Mouse (Mus musculus): Measurements from ENCODE around the gene Hspa13. TPM values are rescaled to one million over a fixed set of nuclear protein-coding genes. Genes with fewer than 3 reads are reported as not detected.

The Hspa13 gene
- polyA plus RNA-seq (2014; fragmentation: Nextera tagmentation; extraction: Ambion mirVana): 40.4 and 44.6 TPM in 2 replicates

- no peaks in the 10 kb centered on the region for H3K27me3 ChIP-seq (ENCODE audit: control insufficient read depth, insufficient read depth, low read length)
- ATAC-seq (ENCODE audit: low FRiP score): peak; percentile 98
- peak within 1 kb of the TSS; percentile 51 for H3K27ac ChIP-seq (ENCODE audit: low read depth, low read length)
- no peaks in the 10 kb centered on the region for H3K4me1 ChIP-seq (replicated peaks; ENCODE audit: control insufficient read depth, insufficient read depth, low read length)
- peak within 1 kb of the TSS; percentile 48 for H3K4me2 ChIP-seq (replicated peaks; ENCODE audit: low read depth, low read length)
- no peaks in the 10 kb centered on the region for H3K9me3 ChIP-seq (ENCODE audit: control insufficient read depth, low read length)
- WGBS: under 1% methylated on average over 51 of the region's 51 CpGs
- H3K36me3 ChIP-seq (ENCODE audit: control insufficient read depth, insufficient read depth, low read length): no peaks in the 10 kb centered on the region
- peak; percentile 97 for DNase-seq (ENCODE audit: low spot score)
- peak within 1 kb of the TSS; percentile 71 for H3K9ac ChIP-seq (ENCODE audit: low read depth, low read length)
- H3K4me3 ChIP-seq (ENCODE audit: low read depth, low read length): peak within 1 kb of the TSS; percentile 49
Measured at GRCm38 (mm10) chr16:75766388-75767249, at the start of gene Hspa13. TSS of gene Hspa13 (minus strand) at chr16:75767104.

- Histone ChIP-seq H3K4me3 (ENCODE audit: low read depth, low read length) (no peak overlapping the region), H3K4me2 (replicated peaks; ENCODE audit: low read depth, low read length) (no peak overlapping the region), H3K36me3 (ENCODE audit: control insufficient read depth, insufficient read depth, low read length) (no peaks in the 10 kb centered on the region), H3K27me3 (ENCODE audit: control insufficient read depth, insufficient read depth, low read length) (no peaks in the 10 kb centered on the region), H3K9ac (ENCODE audit: low read depth, low read length) (no peak overlapping the region), H3K9me3 (ENCODE audit: control insufficient read depth, low read length) (no peaks in the 10 kb centered on the region), H3K4me1 (replicated peaks; ENCODE audit: control insufficient read depth, insufficient read depth, low read length) (no peaks in the 10 kb centered on the region), H3K27ac (ENCODE audit: low read depth, low read length) (no peak overlapping the region)
- no peak for ATAC-seq (ENCODE audit: low FRiP score)
- 51% methylated on average over 1 of the region's 1 CpGs for WGBS
- DNase-seq (ENCODE audit: low spot score): peak; percentile 23
Measured at GRCm38 (mm10) chr16:75779271-75779670, 12.4 kb upstream of the Hspa13 start.

- H3K36me3 ChIP-seq (ENCODE audit: control insufficient read depth, insufficient read depth, low read length): no peaks in the 10 kb centered on the region
- no peak for ATAC-seq (ENCODE audit: low FRiP score)
- WGBS: 89% methylated on average over 10 of the region's 10 CpGs
Measured at GRCm38 (mm10) chr16:75773222-75773621, 6.3 kb upstream of the Hspa13 start.

GRCm38 (mm10) chr16:75767250-75768002 lies 522 bp upstream of the Hspa13 start:
- ATAC-seq (ENCODE audit: low FRiP score) (peak; percentile 73), DNase-seq (ENCODE audit: low spot score) (no peak)
- no peaks in the 10 kb centered on the region for H3K4me1 ChIP-seq (replicated peaks; ENCODE audit: control insufficient read depth, insufficient read depth, low read length)
- no peaks in the 10 kb centered on the region for H3K27me3 ChIP-seq (ENCODE audit: control insufficient read depth, insufficient read depth, low read length)
- H3K36me3 ChIP-seq (ENCODE audit: control insufficient read depth, insufficient read depth, low read length): no peaks in the 10 kb centered on the region
- H3K4me2 ChIP-seq (replicated peaks; ENCODE audit: low read depth, low read length): peak overlapping the region; percentile 48
- peak overlapping the region; percentile 71; the same call in 1 of the 2 replicates for H3K9ac ChIP-seq (ENCODE audit: low read depth, low read length)
- H3K9me3 ChIP-seq (ENCODE audit: control insufficient read depth, low read length): no peaks in the 10 kb centered on the region
- WGBS: 22% methylated on average over 21 of the region's 21 CpGs
- peak overlapping the region; percentile 49 for H3K4me3 ChIP-seq (ENCODE audit: low read depth, low read length)
- no peak overlapping the region; the same call in 1 of the 2 replicates for H3K27ac ChIP-seq (ENCODE audit: low read depth, low read length)

More at GRCm38 (mm10) chr16:75773222-75773621, 6.3 kb upstream of the Hspa13 start:
- no peak overlapping the region for H3K4me2 ChIP-seq (replicated peaks; ENCODE audit: low read depth, low read length)
- DNase-seq (ENCODE audit: low spot score): no peak
- H3K9me3 ChIP-seq (ENCODE audit: control insufficient read depth, low read length): no peaks in the 10 kb centered on the region
- no peaks in the 10 kb centered on the region for H3K27me3 ChIP-seq (ENCODE audit: control insufficient read depth, insufficient read depth, low read length)
- no peaks in the 10 kb centered on the region for H3K4me1 ChIP-seq (replicated peaks; ENCODE audit: control insufficient read depth, insufficient read depth, low read length)
- no peak overlapping the region for H3K27ac ChIP-seq (ENCODE audit: low read depth, low read length)
- H3K9ac ChIP-seq (ENCODE audit: low read depth, low read length): no peak overlapping the region
- no peak overlapping the region for H3K4me3 ChIP-seq (ENCODE audit: low read depth, low read length)

GRCm38 (mm10) chr16:75752876-75753275 lies 14.0 kb downstream of the Hspa13 start:
- peaks cover 4% of the 10 kb centered on the region for H3K36me3 ChIP-seq (ENCODE audit: control insufficient read depth, insufficient read depth, low read length)
- no peak overlapping the region for H3K9ac ChIP-seq (ENCODE audit: low read depth, low read length)
- no peak overlapping the region for H3K4me3 ChIP-seq (ENCODE audit: low read depth, low read length)
- DNase-seq (ENCODE audit: low spot score) (no peak), ATAC-seq (ENCODE audit: low FRiP score) (no peak)
- WGBS: 94% methylated on average over 1 of the region's 1 CpGs
- H3K27ac ChIP-seq (ENCODE audit: low read depth, low read length): no peak overlapping the region
- H3K4me2 ChIP-seq (replicated peaks; ENCODE audit: low read depth, low read length): no peak overlapping the region
- no peaks in the 10 kb centered on the region for H3K9me3 ChIP-seq (ENCODE audit: control insufficient read depth, low read length)
- H3K4me1 ChIP-seq (replicated peaks; ENCODE audit: control insufficient read depth, insufficient read depth, low read length): no peaks in the 10 kb centered on the region
- no peaks in the 10 kb centered on the region for H3K27me3 ChIP-seq (ENCODE audit: control insufficient read depth, insufficient read depth, low read length)

GRCm38 (mm10) chr16:75750103-75750502 lies 16.8 kb downstream of the Hspa13 start:
- Histone ChIP-seq H3K9me3 (ENCODE audit: control insufficient read depth, low read length) (no peaks in the 10 kb centered on the region), H3K4me3 (ENCODE audit: low read depth, low read length) (no peak overlapping the region), H3K4me2 (replicated peaks; ENCODE audit: low read depth, low read length) (no peak overlapping the region), H3K27me3 (ENCODE audit: control insufficient read depth, insufficient read depth, low read length) (no peaks in the 10 kb centered on the region), H3K36me3 (ENCODE audit: control insufficient read depth, insufficient read depth, low read length) (no peaks in the 10 kb centered on the region), H3K4me1 (replicated peaks; ENCODE audit: control insufficient read depth, insufficient read depth, low read length) (no peaks in the 10 kb centered on the region), H3K27ac (ENCODE audit: low read depth, low read length) (no peak overlapping the region), H3K9ac (ENCODE audit: low read depth, low read length) (no peak overlapping the region)
- 44% methylated on average over 5 of the region's 5 CpGs for WGBS
- DNase-seq (ENCODE audit: low spot score): no peak
- no peak for ATAC-seq (ENCODE audit: low FRiP score)

- no peaks in the 10 kb centered on the region for H3K9me3 ChIP-seq (ENCODE audit: control insufficient read depth, low read length)
- 92% methylated on average over 1 of the region's 1 CpGs for WGBS
- no peak overlapping the region for H3K27ac ChIP-seq (ENCODE audit: low read depth, low read length)
- no peak overlapping the region for H3K4me3 ChIP-seq (ENCODE audit: low read depth, low read length)
- no peak overlapping the region for H3K4me2 ChIP-seq (replicated peaks; ENCODE audit: low read depth, low read length)
- no peak overlapping the region for H3K9ac ChIP-seq (ENCODE audit: low read depth, low read length)
- no peaks in the 10 kb centered on the region for H3K4me1 ChIP-seq (replicated peaks; ENCODE audit: control insufficient read depth, insufficient read depth, low read length)
- no peak for DNase-seq (ENCODE audit: low spot score)
- no peak for ATAC-seq (ENCODE audit: low FRiP score)
- no peaks in the 10 kb centered on the region for H3K36me3 ChIP-seq (ENCODE audit: control insufficient read depth, insufficient read depth, low read length)
- no peaks in the 10 kb centered on the region for H3K27me3 ChIP-seq (ENCODE audit: control insufficient read depth, insufficient read depth, low read length)
Measured at GRCm38 (mm10) chr16:75748926-75749325, 18.0 kb downstream of the Hspa13 start.

- WGBS: 57% methylated on average over 3 of the region's 3 CpGs
- Histone ChIP-seq H3K9me3 (ENCODE audit: control insufficient read depth, low read length) (no peaks in the 10 kb centered on the region), H3K4me2 (replicated peaks; ENCODE audit: low read depth, low read length) (no peak overlapping the region), H3K27ac (ENCODE audit: low read depth, low read length) (no peak overlapping the region), H3K4me3 (ENCODE audit: low read depth, low read length) (no peak overlapping the region), H3K36me3 (ENCODE audit: control insufficient read depth, insufficient read depth, low read length) (no peaks in the 10 kb centered on the region), H3K4me1 (replicated peaks; ENCODE audit: control insufficient read depth, insufficient read depth, low read length) (no peaks in the 10 kb centered on the region), H3K27me3 (ENCODE audit: control insufficient read depth, insufficient read depth, low read length) (no peaks in the 10 kb centered on the region), H3K9ac (ENCODE audit: low read depth, low read length) (no peak overlapping the region)
- no peak for ATAC-seq (ENCODE audit: low FRiP score)
- DNase-seq (ENCODE audit: low spot score): no peak
Measured at GRCm38 (mm10) chr16:75744014-75744413, 22.9 kb downstream of the Hspa13 start.
